Mouse (Mus musculus): ENCODE measurements around the gene Ensa. TPM values are rescaled to one million over a fixed set of nuclear protein-coding genes. Genes with fewer than 3 reads are reported as not detected.
A peak's percentile ranks its signal among the peaks of the same experiment; 100 is the strongest.
"Not testable (repeated sequence)": the region's sequence is repeated elsewhere in the genome, so short reads cannot be mapped to it uniquely, and the experiment has no call there.

Ensa gene
- polyA plus RNA-seq, 2 experiments: 43.4 to 67.8 TPM

DNA sequence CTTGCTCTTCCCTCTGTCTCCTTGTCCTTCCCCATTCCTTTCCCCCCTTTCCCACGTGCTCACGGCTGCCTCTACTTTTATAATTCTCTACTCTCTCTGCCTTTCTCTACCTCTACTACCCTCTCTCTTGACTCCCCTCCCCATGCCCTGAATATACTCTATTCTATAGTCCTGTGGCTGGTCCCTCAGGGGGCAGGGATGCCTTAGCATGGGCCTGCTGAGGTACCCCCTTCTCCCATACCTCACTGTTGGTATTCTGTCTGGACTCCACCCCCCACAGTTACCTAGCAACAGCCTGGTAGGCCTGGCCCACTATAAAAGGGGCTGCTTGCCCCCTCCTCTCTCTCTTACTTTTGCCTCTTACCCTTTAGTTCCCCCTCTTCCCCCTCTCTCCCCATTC lies 1.2 kb upstream of the Ensa start:
- DNase-seq (ENCODE audit: low spot score) (no peak), ATAC-seq (ENCODE audit: low FRiP score, low read depth) (no peak)
- no peaks in the 10 kb centered on the region for H3K27me3 ChIP-seq (ENCODE audit: control insufficient read depth, insufficient read depth, low read length)
- no peak overlapping the region for H3K9ac ChIP-seq (ENCODE audit: low read depth, low read length, severe bottlenecking)
- TF ChIP-seq POLR2A (IDR thresholded peaks at IDR 0.05; ENCODE audit: borderline replicate concordance, extremely low read depth, insufficient read depth, insufficient read length): no peak
- peaks cover 9% of the 10 kb centered on the region for H3K4me1 ChIP-seq (ENCODE audit: control insufficient read depth, insufficient read depth, low read length)
- H3K4me2 ChIP-seq (replicated peaks; ENCODE audit: low read depth, low read length, severe bottlenecking): no peak overlapping the region
- peak overlapping the region; percentile 72 for H3K27ac ChIP-seq (replicated peaks; ENCODE audit: low read depth, low read length)
- peaks cover 25% of the 10 kb centered on the region for H3K36me3 ChIP-seq (ENCODE audit: control insufficient read depth, insufficient read depth, low read length)
- WGBS: 53% methylated on average over 2 of the region's 2 CpGs
- no peak overlapping the region for H3K4me3 ChIP-seq (replicated peaks; ENCODE audit: low read length)
- H3K9me3 ChIP-seq (ENCODE audit: control insufficient read depth, low read length): no peaks in the 10 kb centered on the region

DNA sequence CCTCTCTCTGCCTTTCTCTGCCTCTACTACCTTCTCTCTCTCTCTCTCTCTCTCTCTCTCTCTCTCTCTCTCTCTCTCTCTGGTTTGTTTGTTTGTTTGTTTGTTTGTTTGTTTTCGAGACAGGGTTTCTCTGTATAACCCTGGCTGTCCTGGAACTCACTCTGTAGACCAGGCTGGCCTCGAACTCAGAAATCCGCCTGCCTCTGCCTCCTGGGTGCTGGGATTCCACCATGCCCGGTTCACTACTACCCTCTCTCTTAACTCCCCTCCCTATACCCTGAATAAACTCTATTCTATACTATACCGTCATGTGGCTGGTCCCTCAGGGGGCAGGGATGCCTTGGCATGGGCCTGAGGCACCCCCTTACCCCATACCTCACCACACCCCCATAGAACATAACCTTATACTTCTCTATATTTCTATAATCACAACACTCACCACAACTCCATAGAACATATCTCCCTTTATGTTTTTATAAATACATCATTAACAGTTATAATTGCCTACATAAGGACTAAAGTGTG lies 740 bp upstream of the Ensa start:
- H3K4me3 ChIP-seq (replicated peaks; ENCODE audit: low read length): peak overlapping the region; percentile 55
- WGBS: 64% methylated on average over 5 of the region's 5 CpGs
- peak overlapping the region; percentile 90 for H3K27ac ChIP-seq (replicated peaks; ENCODE audit: low read depth, low read length)
- not testable (repeated sequence) for ATAC-seq (ENCODE audit: low FRiP score, low read depth); H3K4me1 ChIP-seq (ENCODE audit: control insufficient read depth, insufficient read depth, low read length); H3K9ac ChIP-seq (ENCODE audit: low read depth, low read length, severe bottlenecking); DNase-seq (ENCODE audit: low spot score); H3K27me3 ChIP-seq (ENCODE audit: control insufficient read depth, insufficient read depth, low read length); H3K9me3 ChIP-seq (ENCODE audit: control insufficient read depth, low read length)
- peak overlapping the region; percentile 33 for H3K4me2 ChIP-seq (replicated peaks; ENCODE audit: low read depth, low read length, severe bottlenecking)
- peaks cover 26% of the 10 kb centered on the region for H3K36me3 ChIP-seq (ENCODE audit: control insufficient read depth, insufficient read depth, low read length)

DNA sequence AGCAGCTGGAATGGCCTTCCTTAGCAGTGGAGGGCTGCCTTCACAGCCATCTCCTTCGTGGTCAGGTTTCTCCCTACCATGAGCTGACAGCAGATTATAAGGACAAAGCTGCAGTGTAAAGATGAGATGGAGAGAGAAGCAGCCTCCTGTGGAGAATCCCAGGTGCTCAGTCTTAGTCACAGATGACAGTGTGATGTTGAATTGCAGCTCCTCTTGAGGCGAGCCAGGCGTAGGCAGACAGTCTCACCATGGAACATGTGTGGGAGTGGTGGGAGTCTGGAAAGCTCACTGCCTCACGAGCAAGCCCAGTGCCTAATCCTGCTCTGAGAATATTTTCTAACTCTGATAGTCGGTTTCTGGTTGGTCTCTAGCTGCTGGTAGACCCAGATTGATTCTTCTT lies 3.0 kb downstream of the Ensa start:
- Histone ChIP-seq H3K4me3 (replicated peaks; ENCODE audit: low read length) (no peak overlapping the region), H3K36me3 (ENCODE audit: control insufficient read depth, insufficient read depth, low read length) (peaks cover 58% of the 10 kb centered on the region), H3K9ac (ENCODE audit: low read depth, low read length, severe bottlenecking) (no peak overlapping the region), H3K4me2 (replicated peaks; ENCODE audit: low read depth, low read length, severe bottlenecking) (no peak overlapping the region), H3K4me1 (ENCODE audit: control insufficient read depth, insufficient read depth, low read length) (peaks cover 9% of the 10 kb centered on the region), H3K9me3 (ENCODE audit: control insufficient read depth, low read length) (no peaks in the 10 kb centered on the region), H3K27ac (replicated peaks; ENCODE audit: low read depth, low read length) (no peak overlapping the region), H3K27me3 (ENCODE audit: control insufficient read depth, insufficient read depth, low read length) (no peaks in the 10 kb centered on the region)
- ATAC-seq (ENCODE audit: low FRiP score, low read depth): no peak
- no peak for DNase-seq (ENCODE audit: low spot score)
- TF ChIP-seq POLR2A (IDR thresholded peaks at IDR 0.05; ENCODE audit: borderline replicate concordance, extremely low read depth, insufficient read depth, insufficient read length): no peak
- 92% methylated on average over 5 of the region's 5 CpGs for WGBS

DNA sequence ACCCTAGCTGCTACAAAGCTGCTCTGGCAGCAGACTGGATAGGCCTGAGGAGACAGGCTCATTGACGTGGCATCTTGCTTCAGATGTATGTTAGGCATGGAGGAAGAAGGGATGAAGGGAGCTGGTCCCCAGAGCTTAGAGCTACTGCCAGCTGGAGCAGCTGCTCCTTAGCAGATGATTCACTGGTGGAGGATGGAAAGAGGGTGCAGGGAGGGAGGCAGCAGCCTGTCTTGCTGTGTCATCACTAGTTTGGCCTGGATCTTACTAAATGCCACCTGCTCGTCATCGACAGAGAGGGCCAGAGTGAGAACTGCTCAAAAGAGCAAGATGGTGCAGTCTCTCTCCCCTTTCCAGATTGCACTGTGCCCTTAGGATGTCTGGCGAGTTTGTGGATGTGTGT lies 5.0 kb downstream of the Ensa start:
- Histone ChIP-seq H3K4me1 (ENCODE audit: control insufficient read depth, insufficient read depth, low read length) (peaks cover 9% of the 10 kb centered on the region), H3K27ac (replicated peaks; ENCODE audit: low read depth, low read length) (no peak overlapping the region), H3K9me3 (ENCODE audit: control insufficient read depth, low read length) (no peaks in the 10 kb centered on the region), H3K36me3 (ENCODE audit: control insufficient read depth, insufficient read depth, low read length) (peaks cover 76% of the 10 kb centered on the region), H3K4me2 (replicated peaks; ENCODE audit: low read depth, low read length, severe bottlenecking) (no peak overlapping the region), H3K9ac (ENCODE audit: low read depth, low read length, severe bottlenecking) (no peak overlapping the region), H3K27me3 (ENCODE audit: control insufficient read depth, insufficient read depth, low read length) (no peaks in the 10 kb centered on the region), H3K4me3 (replicated peaks; ENCODE audit: low read length) (no peak overlapping the region)
- ATAC-seq (ENCODE audit: low FRiP score, low read depth) (no peak), DNase-seq (ENCODE audit: low spot score) (no peak)
- 81% methylated on average over 3 of the region's 4 CpGs for WGBS
- no peak for TF ChIP-seq POLR2A (IDR thresholded peaks at IDR 0.05; ENCODE audit: borderline replicate concordance, extremely low read depth, insufficient read depth, insufficient read length)

DNA sequence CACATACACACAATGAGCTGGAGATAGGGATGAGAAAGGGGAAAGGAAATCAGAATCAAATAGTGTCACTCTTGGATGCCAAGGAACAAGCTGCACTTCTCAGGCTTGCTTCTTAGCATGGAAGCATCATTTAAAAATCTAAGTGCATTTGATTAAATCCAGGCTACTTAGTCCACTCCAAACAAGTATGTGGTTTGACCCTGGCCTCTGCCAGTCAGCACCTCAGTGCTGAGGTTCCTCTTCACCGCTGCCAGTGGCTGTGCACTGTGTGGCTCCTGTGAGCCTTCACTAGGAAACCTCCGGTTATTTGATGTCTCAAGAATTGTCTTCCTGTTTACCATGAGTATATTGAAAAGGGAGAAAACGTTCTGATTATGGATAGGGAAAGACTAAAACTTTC lies 6.1 kb downstream of the Ensa start:
- no peak for DNase-seq (ENCODE audit: low spot score)
- no peak overlapping the region for H3K27ac ChIP-seq (replicated peaks; ENCODE audit: low read depth, low read length)
- H3K4me1 ChIP-seq (ENCODE audit: control insufficient read depth, insufficient read depth, low read length): peaks cover 6% of the 10 kb centered on the region
- no peaks in the 10 kb centered on the region for H3K27me3 ChIP-seq (ENCODE audit: control insufficient read depth, insufficient read depth, low read length)
- no peak overlapping the region for H3K4me3 ChIP-seq (replicated peaks; ENCODE audit: low read length)
- H3K9ac ChIP-seq (ENCODE audit: low read depth, low read length, severe bottlenecking): no peak overlapping the region
- no peak for TF ChIP-seq POLR2A (IDR thresholded peaks at IDR 0.05; ENCODE audit: borderline replicate concordance, extremely low read depth, insufficient read depth, insufficient read length)
- H3K9me3 ChIP-seq (ENCODE audit: control insufficient read depth, low read length): no peaks in the 10 kb centered on the region
- H3K36me3 ChIP-seq (ENCODE audit: control insufficient read depth, insufficient read depth, low read length): peaks cover 86% of the 10 kb centered on the region
- ATAC-seq (ENCODE audit: low FRiP score, low read depth): no peak
- no peak overlapping the region for H3K4me2 ChIP-seq (replicated peaks; ENCODE audit: low read depth, low read length, severe bottlenecking)
- 86% methylated on average over 3 of the region's 3 CpGs for WGBS

DNA sequence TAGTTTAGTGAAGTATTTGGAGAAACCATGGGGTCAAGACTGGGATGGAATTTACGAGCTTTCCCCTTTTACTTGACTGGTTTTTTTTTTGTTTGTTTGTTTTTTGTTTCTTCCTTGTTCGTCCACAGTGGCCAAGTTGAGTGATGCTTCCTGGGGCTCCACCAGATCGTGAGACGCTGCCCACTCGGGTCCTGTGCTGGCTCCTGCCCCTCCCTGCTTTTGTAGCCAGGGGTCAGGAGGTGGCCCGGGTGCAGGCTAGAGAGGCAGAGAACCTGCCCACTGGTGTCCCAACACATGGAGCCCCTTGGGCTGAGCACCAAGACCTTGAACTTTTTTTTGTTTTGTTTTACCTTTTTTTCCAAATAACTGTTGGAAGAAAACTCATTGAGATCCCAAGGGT lies 6.5 kb downstream of the Ensa start:
- no peak for ATAC-seq (ENCODE audit: low FRiP score, low read depth)
- DNase-seq (ENCODE audit: low spot score): no peak
- H3K27me3 ChIP-seq (ENCODE audit: control insufficient read depth, insufficient read depth, low read length): no peaks in the 10 kb centered on the region
- no peak overlapping the region for H3K4me3 ChIP-seq (replicated peaks; ENCODE audit: low read length)
- no peak overlapping the region for H3K9ac ChIP-seq (ENCODE audit: low read depth, low read length, severe bottlenecking)
- H3K36me3 ChIP-seq (ENCODE audit: control insufficient read depth, insufficient read depth, low read length): peaks cover 90% of the 10 kb centered on the region
- H3K4me2 ChIP-seq (replicated peaks; ENCODE audit: low read depth, low read length, severe bottlenecking): no peak overlapping the region
- H3K27ac ChIP-seq (replicated peaks; ENCODE audit: low read depth, low read length): no peak overlapping the region
- no peaks in the 10 kb centered on the region for H3K9me3 ChIP-seq (ENCODE audit: control insufficient read depth, low read length)
- peaks cover 1% of the 10 kb centered on the region; the same call in 1 of the 2 replicates for H3K4me1 ChIP-seq (ENCODE audit: control insufficient read depth, insufficient read depth, low read length)
- no peak for TF ChIP-seq POLR2A (IDR thresholded peaks at IDR 0.05; ENCODE audit: borderline replicate concordance, extremely low read depth, insufficient read depth, insufficient read length)
- WGBS: 83% methylated on average over 6 of the region's 6 CpGs
